Mouse (Mus musculus): ENCODE results near the gene Scn4b.

Scn4b gene

GRCm38 (mm10) chr9:45138191-45139032, at the start of gene Scn4b:
Scn4b (plus strand) TSS chr9:45138395.
- DNase-seq (ENCODE audit: low spot score): peak; percentile 24

- no peak for DNase-seq (ENCODE audit: low spot score)
Measured at GRCm38 (mm10) chr9:45090811-45091210, 47.4 kb upstream of the Scn4b start.

- no peak for DNase-seq (ENCODE audit: low spot score)
Measured at GRCm38 (mm10) chr9:45092641-45093040, 45.6 kb upstream of the Scn4b start.

- DNase-seq (ENCODE audit: low spot score): no peak
Measured at GRCm38 (mm10) chr9:45095149-45095937, 42.9 kb upstream of the Scn4b start.

- no peak for DNase-seq (ENCODE audit: low spot score)
Measured at GRCm38 (mm10) chr9:45097877-45098276, 40.3 kb upstream of the Scn4b start.

GRCm38 (mm10) chr9:45098426-45098825, 39.8 kb upstream of the Scn4b start:
- DNase-seq (ENCODE audit: low spot score): no peak

GRCm38 (mm10) chr9:45102528-45102927, 35.7 kb upstream of the Scn4b start:
- no peak for DNase-seq (ENCODE audit: low spot score)

GRCm38 (mm10) chr9:45103211-45103979, 34.8 kb upstream of the Scn4b start:
- DNase-seq (ENCODE audit: low spot score): no peak

- no peak for DNase-seq (ENCODE audit: low spot score)
Measured at GRCm38 (mm10) chr9:45105596-45106374, 32.4 kb upstream of the Scn4b start.

- DNase-seq (ENCODE audit: low spot score): no peak
Measured at GRCm38 (mm10) chr9:45115706-45116105, 22.5 kb upstream of the Scn4b start.

GRCm38 (mm10) chr9:45116819-45117218, 21.4 kb upstream of the Scn4b start:
- DNase-seq (ENCODE audit: low spot score): no peak

- no peak for DNase-seq (ENCODE audit: low spot score)
Measured at GRCm38 (mm10) chr9:45117741-45118431, 20.3 kb upstream of the Scn4b start, which contains the start of gene Scn2b. Scn2b (plus strand) TSS chr9:45117782.

GRCm38 (mm10) chr9:45118552-45118951, 19.6 kb upstream of the Scn4b start:
- DNase-seq (ENCODE audit: low spot score): no peak

GRCm38 (mm10) chr9:45119316-45119953, 18.8 kb upstream of the Scn4b start:
- DNase-seq (ENCODE audit: low spot score): no peak

- no peak for DNase-seq (ENCODE audit: low spot score)
Measured at GRCm38 (mm10) chr9:45119954-45120530, 18.2 kb upstream of the Scn4b start.

GRCm38 (mm10) chr9:45120567-45120966, 17.6 kb upstream of the Scn4b start:
- no peak for DNase-seq (ENCODE audit: low spot score)

GRCm38 (mm10) chr9:45121001-45121400, 17.2 kb upstream of the Scn4b start:
- no peak for DNase-seq (ENCODE audit: low spot score)

GRCm38 (mm10) chr9:45121769-45122168, 16.4 kb upstream of the Scn4b start:
- DNase-seq (ENCODE audit: low spot score): peak; percentile 58

- DNase-seq (ENCODE audit: low spot score): peak; percentile 39
Measured at GRCm38 (mm10) chr9:45122209-45122761, 15.9 kb upstream of the Scn4b start.

GRCm38 (mm10) chr9:45125211-45125610, 13.0 kb upstream of the Scn4b start:
- no peak for DNase-seq (ENCODE audit: low spot score)

All from urinary bladder, postnatal 25 days (tissue).